Mouse (Mus musculus) small intestine, adult 2 months (tissue): Measurements from ENCODE around the gene Cfi. TPM values are rescaled to one million over a fixed set of nuclear protein-coding genes. Genes with fewer than 3 reads are reported as not detected.

Source experiments
- H3K27ac ChIP-seq: fragments of 200-500 bp; 2 replicates; pipeline ENCODE4 v1.5.1; 2012; ENCODE audit warnings: low read depth, low read length, control low read depth, inconsistent platforms; ENCODE audit not compliant: insufficient read depth
- H3K27me3 ChIP-seq: fragments of 200-500 bp; 2 replicates; pipeline ENCODE4 v1.6.1; 2012; ENCODE audit warnings: mild to moderate bottlenecking, moderate library complexity, low read length, inconsistent platforms; ENCODE audit not compliant: control insufficient read depth, insufficient read depth
- H3K36me3 ChIP-seq: fragments of 200-500 bp; 2 replicates; pipeline ENCODE4 v1.6.1; 2012; ENCODE audit warnings: mild to moderate bottlenecking, low read length, control low read depth, inconsistent platforms; ENCODE audit not compliant: control insufficient read depth, insufficient read depth
- H3K4me1 ChIP-seq: fragments of 200-500 bp; 2 replicates; pipeline ENCODE4 v1.6.1; 2012; ENCODE audit warnings: low read length, inconsistent platforms, mixed read lengths; ENCODE audit not compliant: control insufficient read depth, insufficient read depth, insufficient read length
- H3K4me3 ChIP-seq: fragments of 200-500 bp; 2 replicates; pipeline ENCODE4 v1.5.1; 2012; ENCODE audit warnings: low read depth, mild to moderate bottlenecking, control low read depth, inconsistent platforms, low read length, moderate library complexity
- CTCF ChIP-seq: fragments of 200-500 bp; IDR thresholded peaks from 2 replicates; pipeline ENCODE4 v1.5.1; 2012; ENCODE audit warnings: low read depth, mild to moderate bottlenecking, control low read depth, inconsistent platforms, low read length, moderate library complexity, mixed read lengths; ENCODE audit not compliant: insufficient replicate concordance, insufficient read length; ENCODE audit errors: extremely low read depth
- POLR2A ChIP-seq: fragments of 200-500 bp; IDR thresholded peaks from 2 replicates; pipeline ENCODE4 v1.6.1; 2012; ENCODE audit warnings: low read depth, mild to moderate bottlenecking, control low read depth, inconsistent platforms, low read length, moderate library complexity
- WGBS: fragments of 180-500 bp; shearing (Covaris S2); methylation state at CpG from one replicate; pipeline ENCODE4 v1.1.7; 2018; 5-methylcytosine and 5-hydroxymethylcytosine counted together
- polyA plus RNA-seq: library from polyadenylated mRNA; depleted of rRNA; stranded (reverse); fragments of >200 nt; gene quantifications from 2 replicates; pipeline ENCODE4 v1.2.3, GENCODE M21; 2012

The Cfi gene
- polyA plus RNA-seq, 1 experiment: 1.3 TPM

- WGBS: 84% methylated on average over 8 of the region's 8 CpGs
- H3K27ac ChIP-seq: no peak overlapping the region
- H3K4me1 ChIP-seq: no peaks in the 10 kb centered on the region
- peaks cover 14% of the 10 kb centered on the region for H3K36me3 ChIP-seq
- TF ChIP-seq POLR2A: no peak
- TF ChIP-seq CTCF: no peak
- no peak overlapping the region for H3K4me3 ChIP-seq
- H3K27me3 ChIP-seq: no peaks in the 10 kb centered on the region
Measured at GRCm38 (mm10) chr3:129821736-129822135, 13.9 kb upstream of the Cfi start.

DNA sequence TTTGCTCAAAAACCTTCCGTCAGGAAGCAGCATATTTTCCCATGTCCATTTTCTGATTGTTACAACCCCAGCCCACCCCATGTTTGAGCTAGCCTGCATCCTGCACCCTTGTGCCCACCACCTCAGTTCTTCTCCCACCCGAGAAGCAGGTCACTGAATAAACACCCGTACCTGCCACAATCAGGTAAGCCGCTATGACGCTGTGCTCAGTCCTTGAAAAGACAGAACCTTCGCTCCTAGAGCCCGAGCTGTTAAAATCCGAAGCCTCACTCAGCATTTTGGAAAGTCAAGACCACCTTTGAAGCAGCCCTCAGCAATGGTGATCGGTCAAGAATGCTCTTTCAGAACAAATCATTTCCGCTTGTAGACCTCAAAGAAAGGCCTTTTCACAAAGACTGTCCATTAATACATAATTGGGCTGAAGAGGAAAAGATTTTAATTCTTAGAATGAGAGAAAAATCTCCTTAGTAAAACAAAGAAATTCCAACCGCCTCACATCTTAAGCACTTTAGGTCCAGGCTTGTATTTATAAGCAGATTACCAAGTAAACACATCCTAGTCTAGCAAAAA, 13.4 kb upstream of the Cfi start, which contains the start of gene Rrh:
Rrh (minus strand) TSS at position 382 of the 570 bp plus-strand sequence.
- Histone ChIP-seq H3K4me1 (no peaks in the 10 kb centered on the region), H3K4me3 (no peak within 1 kb of the TSS), H3K36me3 (peaks cover 15% of the 10 kb centered on the region), H3K27me3 (no peaks in the 10 kb centered on the region), H3K27ac (no peak within 1 kb of the TSS)
- no peak for TF ChIP-seq CTCF
- no peak for TF ChIP-seq POLR2A
- 93% methylated on average over 11 of the region's 11 CpGs for WGBS

- WGBS: 53% methylated on average over 5 of the region's 5 CpGs
- no peak for TF ChIP-seq POLR2A
- no peak for TF ChIP-seq CTCF
- H3K4me3 ChIP-seq: no peak overlapping the region
- H3K36me3 ChIP-seq: peaks cover 15% of the 10 kb centered on the region
- no peaks in the 10 kb centered on the region for H3K27me3 ChIP-seq
- H3K27ac ChIP-seq: no peak overlapping the region
- H3K4me1 ChIP-seq: no peaks in the 10 kb centered on the region
Measured at GRCm38 (mm10) chr3:129823293-129823692, 12.4 kb upstream of the Cfi start.

DNA sequence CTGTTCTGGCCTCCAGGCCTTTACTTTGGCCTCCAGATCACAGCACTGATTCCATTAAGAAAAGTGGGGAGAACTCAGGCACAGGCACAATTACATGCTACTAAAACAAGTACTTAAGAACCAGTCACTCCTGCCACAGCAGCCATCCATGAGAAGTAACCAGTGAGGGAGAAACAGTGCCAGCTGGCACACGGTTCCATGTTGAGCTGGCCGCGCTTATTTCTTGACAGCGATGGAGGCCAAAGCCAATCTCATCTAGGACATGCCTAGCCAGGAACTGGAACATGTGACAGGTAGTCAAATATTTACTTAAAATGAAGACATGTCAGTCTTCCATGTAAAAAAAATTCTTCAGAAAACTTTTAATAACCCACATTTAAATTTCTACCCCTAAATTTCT, 11.5 kb upstream of the Cfi start:
- no peak for TF ChIP-seq POLR2A
- no peak for TF ChIP-seq CTCF
- Histone ChIP-seq H3K4me3 (no peak overlapping the region), H3K36me3 (peaks cover 15% of the 10 kb centered on the region), H3K27ac (no peak overlapping the region), H3K27me3 (no peaks in the 10 kb centered on the region), H3K4me1 (no peaks in the 10 kb centered on the region)
- 91% methylated on average over 4 of the region's 4 CpGs for WGBS

DNA sequence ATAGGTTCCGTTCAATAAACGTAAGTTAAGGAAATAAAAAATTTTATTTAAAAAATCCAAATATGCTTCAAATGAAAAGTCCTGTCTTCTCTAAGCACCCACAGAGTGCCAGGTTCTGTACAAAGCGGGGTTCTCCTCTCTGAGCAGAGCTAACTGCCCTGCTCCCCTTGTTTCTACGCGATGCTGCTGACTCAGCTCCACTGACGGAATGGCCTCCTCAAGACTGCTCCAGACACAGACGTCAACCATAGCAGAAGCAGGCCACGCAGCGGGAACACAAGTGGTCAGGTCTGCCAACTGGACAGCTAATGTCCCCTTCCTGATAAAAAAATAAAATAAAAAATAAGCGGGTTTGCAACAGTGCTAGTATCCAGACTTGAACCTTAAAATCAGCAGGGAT, 10.8 kb upstream of the Cfi start:
- no peak overlapping the region for H3K27ac ChIP-seq
- 92% methylated on average over 10 of the region's 10 CpGs for WGBS

DNA sequence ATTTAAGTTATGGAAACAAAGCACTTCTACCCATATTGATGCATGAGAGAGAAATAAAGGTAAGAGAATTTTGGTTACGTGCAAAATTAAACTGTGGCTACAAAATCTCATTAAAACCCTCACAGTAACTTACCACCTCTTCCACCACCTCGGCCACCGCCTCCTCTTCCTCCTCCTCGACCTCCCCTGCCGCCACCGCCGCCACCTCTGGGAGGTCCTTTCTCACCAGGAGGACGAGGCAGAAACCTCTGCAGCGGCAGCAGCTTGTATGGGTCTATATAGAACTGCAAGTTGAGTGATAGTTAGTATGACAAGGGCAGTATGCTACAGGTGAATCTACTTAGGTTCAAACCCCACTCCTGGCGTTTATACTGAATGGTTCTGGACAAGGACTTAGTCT, 9.0 kb upstream of the Cfi start:
- no peaks in the 10 kb centered on the region for H3K27me3 ChIP-seq
- WGBS: 86% methylated on average over 10 of the region's 10 CpGs
- TF ChIP-seq CTCF (no peak), POLR2A (no peak)
- H3K4me3 ChIP-seq: no peak overlapping the region
- no peaks in the 10 kb centered on the region; the same call in 1 of the 2 replicates for H3K4me1 ChIP-seq
- no peak overlapping the region for H3K27ac ChIP-seq
- H3K36me3 ChIP-seq: peaks cover 14% of the 10 kb centered on the region

More for the DNA sequence above, 10.8 kb upstream of the Cfi start:
- Histone ChIP-seq H3K36me3 (peaks cover 15% of the 10 kb centered on the region), H3K4me3 (no peak overlapping the region), H3K27me3 (no peaks in the 10 kb centered on the region), H3K4me1 (no peaks in the 10 kb centered on the region)
- TF ChIP-seq POLR2A (no peak), CTCF (no peak)

GRCm38 (mm10) chr3:129827691-129828090, 8.0 kb upstream of the Cfi start:
- Histone ChIP-seq H3K4me1 (no peaks in the 10 kb centered on the region; the same call in 1 of the 2 replicates), H3K27ac (no peak overlapping the region), H3K36me3 (peaks cover 12% of the 10 kb centered on the region), H3K4me3 (no peak overlapping the region), H3K27me3 (no peaks in the 10 kb centered on the region)
- WGBS: 86% methylated on average over 5 of the region's 5 CpGs
- TF ChIP-seq CTCF (no peak), POLR2A (no peak)

- Histone ChIP-seq H3K27me3 (no peaks in the 10 kb centered on the region), H3K27ac (peak overlapping the region; percentile 89), H3K36me3 (peaks cover 2% of the 10 kb centered on the region), H3K4me3 (peak overlapping the region; percentile 88), H3K4me1 (no peaks in the 10 kb centered on the region; the same call in none of the 2 replicates)
- under 1% methylated on average over 45 of the region's 45 CpGs for WGBS
- TF ChIP-seq POLR2A (no peak), CTCF (no peak)
Measured at GRCm38 (mm10) chr3:129830626-129831025, 5.1 kb upstream of the Cfi start.
